Mouse (Mus musculus) spleen, adult 2 months (tissue): ENCODE data around the gene Ercc1.

Source experiments
- CTCF ChIP-seq: fragments of 200-500 bp; IDR thresholded peaks from 2 replicates; pipeline ENCODE4 v1.5.1; 2011; ENCODE audit warnings: mild to moderate bottlenecking, inconsistent platforms; ENCODE audit not compliant: insufficient read depth, insufficient read length, insufficient replicate concordance; ENCODE audit errors: extremely low read depth
- POLR2A ChIP-seq: fragments of 200-500 bp; IDR thresholded peaks from 2 replicates; pipeline ENCODE4 v1.6.1; 2011; ENCODE audit warnings: low read depth, low read length, inconsistent platforms

GRCm38 (mm10) chr7:19327128-19327527 is 17.4 kb upstream of the Ercc1 start:
- TF ChIP-seq POLR2A (no peak), CTCF (no peak)
